Mouse (Mus musculus): ENCODE data around the gene Rabep1. TPM values are rescaled to one million over a fixed set of nuclear protein-coding genes. Genes with fewer than 3 reads are reported as not detected.
"Not testable (repeated sequence)": the region's sequence is repeated elsewhere in the genome, so short reads cannot be mapped to it uniquely, and the experiment has no call there.

Gene Rabep1
- polyA plus RNA-seq, 1 experiment from 2014 or later, result 48.6 TPM

- not testable (repeated sequence) for H3K4me2 ChIP-seq (replicated peaks; ENCODE audit: low read depth, low read length); H3K27ac ChIP-seq (ENCODE audit: low read depth, low read length); H3K27me3 ChIP-seq (ENCODE audit: control insufficient read depth, insufficient read depth, low read length); H3K9me3 ChIP-seq (ENCODE audit: control insufficient read depth, low read length); H3K4me1 ChIP-seq (replicated peaks; ENCODE audit: control insufficient read depth, insufficient read depth, low read length); H3K36me3 ChIP-seq (ENCODE audit: control insufficient read depth, insufficient read depth, low read length); H3K4me3 ChIP-seq (ENCODE audit: low read depth, low read length); DNase-seq (ENCODE audit: low spot score); H3K9ac ChIP-seq (ENCODE audit: low read depth, low read length); ATAC-seq (ENCODE audit: low FRiP score)
- 96% methylated on average over 5 of the region's 5 CpGs for WGBS
These were observed 53.6 kb downstream of the Rabep1 start for GRCm38 (mm10) chr11:70898182-70898581.

GRCm38 (mm10) chr11:70906681-70907080 is 62.1 kb downstream of the Rabep1 start:
- 95% methylated on average over 3 of the region's 3 CpGs for WGBS
- H3K36me3 ChIP-seq (ENCODE audit: control insufficient read depth, insufficient read depth, low read length), result 0 out of 2 replicates have a peak, but pooled peaks cover 3% of the 10 kb centered on the region
- no peaks in the 10 kb centered on the region for H3K4me1 ChIP-seq (replicated peaks; ENCODE audit: control insufficient read depth, insufficient read depth, low read length)

GRCm38 (mm10) chr11:70911323-70911722 is 66.7 kb downstream of the Rabep1 start:
- Histone ChIP-seq H3K36me3 (ENCODE audit: control insufficient read depth, insufficient read depth, low read length) (0 out of 2 replicates have a peak, but pooled peaks cover 3% of the 10 kb centered on the region), H3K9me3 (ENCODE audit: control insufficient read depth, low read length) (no peaks in the 10 kb centered on the region), H3K9ac (ENCODE audit: low read depth, low read length) (no peak overlapping the region), H3K4me3 (ENCODE audit: low read depth, low read length) (no peak overlapping the region), H3K4me2 (replicated peaks; ENCODE audit: low read depth, low read length) (no peak overlapping the region), H3K27me3 (ENCODE audit: control insufficient read depth, insufficient read depth, low read length) (no peaks in the 10 kb centered on the region), H3K4me1 (replicated peaks; ENCODE audit: control insufficient read depth, insufficient read depth, low read length) (no peaks in the 10 kb centered on the region), H3K27ac (ENCODE audit: low read depth, low read length) (no peak overlapping the region)
- WGBS, result 96% methylated on average over 3 of the region's 3 CpGs
- ATAC-seq (ENCODE audit: low FRiP score) (no peak), DNase-seq (ENCODE audit: low spot score) (no peak)

More at GRCm38 (mm10) chr11:70906681-70907080, 62.1 kb downstream of the Rabep1 start:
- Histone ChIP-seq H3K27me3 (ENCODE audit: control insufficient read depth, insufficient read depth, low read length) (no peaks in the 10 kb centered on the region), H3K4me2 (replicated peaks; ENCODE audit: low read depth, low read length) (no peak overlapping the region), H3K4me3 (ENCODE audit: low read depth, low read length) (no peak overlapping the region), H3K9me3 (ENCODE audit: control insufficient read depth, low read length) (no peaks in the 10 kb centered on the region), H3K27ac (ENCODE audit: low read depth, low read length) (no peak overlapping the region), H3K9ac (ENCODE audit: low read depth, low read length) (no peak overlapping the region)
- ATAC-seq (ENCODE audit: low FRiP score) (no peak), DNase-seq (ENCODE audit: low spot score) (no peak)

- no peaks in the 10 kb centered on the region for H3K9me3 ChIP-seq (ENCODE audit: control insufficient read depth, low read length)
- no peak for DNase-seq (ENCODE audit: low spot score)
- H3K27me3 ChIP-seq (ENCODE audit: control insufficient read depth, insufficient read depth, low read length), result no peaks in the 10 kb centered on the region
- no peaks in the 10 kb centered on the region for H3K4me1 ChIP-seq (replicated peaks; ENCODE audit: control insufficient read depth, insufficient read depth, low read length)
- H3K36me3 ChIP-seq (ENCODE audit: control insufficient read depth, insufficient read depth, low read length), result 0 out of 2 replicates have a peak, but pooled peaks cover 3% of the 10 kb centered on the region
- ATAC-seq (ENCODE audit: low FRiP score), result no peak
- H3K27ac ChIP-seq (ENCODE audit: low read depth, low read length), result no peak overlapping the region
- no peak overlapping the region for H3K9ac ChIP-seq (ENCODE audit: low read depth, low read length)
- WGBS, result 100% methylated on average over 1 of the region's 1 CpGs
- no peak overlapping the region for H3K4me2 ChIP-seq (replicated peaks; ENCODE audit: low read depth, low read length)
- H3K4me3 ChIP-seq (ENCODE audit: low read depth, low read length), result no peak overlapping the region
These were observed 67.3 kb downstream of the Rabep1 start for GRCm38 (mm10) chr11:70911920-70912319.

GRCm38 (mm10) chr11:70917896-70918295 is 73.3 kb downstream of the Rabep1 start:
- WGBS, result 95% methylated on average over 2 of the region's 2 CpGs
- Histone ChIP-seq H3K4me3 (ENCODE audit: low read depth, low read length) (no peak overlapping the region), H3K9me3 (ENCODE audit: control insufficient read depth, low read length) (no peaks in the 10 kb centered on the region), H3K4me2 (replicated peaks; ENCODE audit: low read depth, low read length) (no peak overlapping the region), H3K36me3 (ENCODE audit: control insufficient read depth, insufficient read depth, low read length) (peaks cover 4% of the 10 kb centered on the region), H3K27ac (ENCODE audit: low read depth, low read length) (no peak overlapping the region), H3K9ac (ENCODE audit: low read depth, low read length) (no peak overlapping the region), H3K27me3 (ENCODE audit: control insufficient read depth, insufficient read depth, low read length) (no peaks in the 10 kb centered on the region), H3K4me1 (replicated peaks; ENCODE audit: control insufficient read depth, insufficient read depth, low read length) (no peaks in the 10 kb centered on the region)
- ATAC-seq (ENCODE audit: low FRiP score), result no peak
- no peak for DNase-seq (ENCODE audit: low spot score)

- H3K4me2 ChIP-seq (replicated peaks; ENCODE audit: low read depth, low read length), result no peak overlapping the region
- H3K4me3 ChIP-seq (ENCODE audit: low read depth, low read length), result no peak overlapping the region
- H3K9me3 ChIP-seq (ENCODE audit: control insufficient read depth, low read length), result no peaks in the 10 kb centered on the region
- 95% methylated on average over 4 of the region's 4 CpGs for WGBS
- no peak for DNase-seq (ENCODE audit: low spot score)
- H3K27me3 ChIP-seq (ENCODE audit: control insufficient read depth, insufficient read depth, low read length), result no peaks in the 10 kb centered on the region
- no peak overlapping the region for H3K9ac ChIP-seq (ENCODE audit: low read depth, low read length)
- H3K36me3 ChIP-seq (ENCODE audit: control insufficient read depth, insufficient read depth, low read length), result peaks cover 4% of the 10 kb centered on the region
- H3K4me1 ChIP-seq (replicated peaks; ENCODE audit: control insufficient read depth, insufficient read depth, low read length), result no peaks in the 10 kb centered on the region
- no peak for ATAC-seq (ENCODE audit: low FRiP score)
- no peak overlapping the region for H3K27ac ChIP-seq (ENCODE audit: low read depth, low read length)
These were observed 74.9 kb downstream of the Rabep1 start for GRCm38 (mm10) chr11:70919524-70919923.

GRCm38 (mm10) chr11:70931461-70931860 is 86.9 kb downstream of the Rabep1 start:
- 88% methylated on average over 5 of the region's 5 CpGs for WGBS
- no peak for ATAC-seq (ENCODE audit: low FRiP score)

GRCm38 (mm10) chr11:70935316-70935715 is 90.7 kb downstream of the Rabep1 start:
- Histone ChIP-seq H3K36me3 (ENCODE audit: control insufficient read depth, insufficient read depth, low read length) (no peaks in the 10 kb centered on the region), H3K27me3 (ENCODE audit: control insufficient read depth, insufficient read depth, low read length) (no peaks in the 10 kb centered on the region), H3K9ac (ENCODE audit: low read depth, low read length) (no peak overlapping the region), H3K4me2 (replicated peaks; ENCODE audit: low read depth, low read length) (no peak overlapping the region), H3K9me3 (ENCODE audit: control insufficient read depth, low read length) (no peaks in the 10 kb centered on the region), H3K4me1 (replicated peaks; ENCODE audit: control insufficient read depth, insufficient read depth, low read length) (no peaks in the 10 kb centered on the region), H3K4me3 (ENCODE audit: low read depth, low read length) (no peak overlapping the region), H3K27ac (ENCODE audit: low read depth, low read length) (no peak overlapping the region)
- 92% methylated on average over 7 of the region's 7 CpGs for WGBS
- no peak for DNase-seq (ENCODE audit: low spot score)
- ATAC-seq (ENCODE audit: low FRiP score), result no peak

More at GRCm38 (mm10) chr11:70931461-70931860, 86.9 kb downstream of the Rabep1 start:
- Histone ChIP-seq H3K27me3 (ENCODE audit: control insufficient read depth, insufficient read depth, low read length) (no peaks in the 10 kb centered on the region), H3K9me3 (ENCODE audit: control insufficient read depth, low read length) (no peaks in the 10 kb centered on the region), H3K9ac (ENCODE audit: low read depth, low read length) (no peak overlapping the region), H3K27ac (ENCODE audit: low read depth, low read length) (no peak overlapping the region), H3K4me2 (replicated peaks; ENCODE audit: low read depth, low read length) (no peak overlapping the region), H3K4me1 (replicated peaks; ENCODE audit: control insufficient read depth, insufficient read depth, low read length) (no peaks in the 10 kb centered on the region), H3K4me3 (ENCODE audit: low read depth, low read length) (no peak overlapping the region), H3K36me3 (ENCODE audit: control insufficient read depth, insufficient read depth, low read length) (no peaks in the 10 kb centered on the region)
- no peak for DNase-seq (ENCODE audit: low spot score)

GRCm38 (mm10) chr11:70942596-70942995 is 98.0 kb downstream of the Rabep1 start:
- H3K4me1 ChIP-seq (replicated peaks; ENCODE audit: control insufficient read depth, insufficient read depth, low read length), result no peaks in the 10 kb centered on the region
- 84% methylated on average over 1 of the region's 1 CpGs for WGBS
- ATAC-seq (ENCODE audit: low FRiP score) (no peak), DNase-seq (ENCODE audit: low spot score) (no peak)
- H3K27ac ChIP-seq (ENCODE audit: low read depth, low read length), result no peak overlapping the region
- H3K27me3 ChIP-seq (ENCODE audit: control insufficient read depth, insufficient read depth, low read length), result no peaks in the 10 kb centered on the region
- no peaks in the 10 kb centered on the region for H3K9me3 ChIP-seq (ENCODE audit: control insufficient read depth, low read length)
- H3K9ac ChIP-seq (ENCODE audit: low read depth, low read length), result no peak overlapping the region
- H3K4me3 ChIP-seq (ENCODE audit: low read depth, low read length), result no peak overlapping the region
- H3K36me3 ChIP-seq (ENCODE audit: control insufficient read depth, insufficient read depth, low read length), result peaks cover 7% of the 10 kb centered on the region; the same call in 1 of the 2 replicates
- no peak overlapping the region for H3K4me2 ChIP-seq (replicated peaks; ENCODE audit: low read depth, low read length)
